Mouse (Mus musculus) C2C12 (cell line): ENCODE results near the gene Wnk1.

Experiments used
- CTCF ChIP-seq: IDR thresholded peaks from one replicate; pipeline ENCODE4 v1.5.1; 2011; ENCODE audit not compliant: control insufficient read depth, insufficient read depth, insufficient read length
- MAX ChIP-seq: IDR thresholded peaks from one replicate; pipeline ENCODE4 v1.6.1; 2011; ENCODE audit warnings: mild to moderate bottlenecking, control low read depth

DNA sequence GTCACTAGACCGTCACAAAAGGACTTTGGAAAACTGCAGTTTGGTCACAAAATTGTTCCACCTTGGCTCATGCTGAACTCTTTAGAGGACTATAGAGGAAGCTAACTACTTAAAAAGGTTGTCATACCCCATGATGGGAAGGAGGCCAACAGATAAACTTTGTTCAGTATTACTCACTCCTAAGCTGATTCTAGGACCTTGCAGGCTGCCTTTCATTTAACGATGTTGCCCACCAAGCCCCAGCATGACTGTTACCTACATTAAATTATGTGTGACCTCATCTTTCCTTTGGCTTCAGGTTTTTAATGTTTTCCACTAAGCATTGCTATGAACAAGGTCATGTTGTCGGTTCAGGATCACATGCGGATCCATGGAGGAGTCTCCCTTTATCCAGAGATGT is 115.9 kb downstream of the Wnk1 start:
- no peak for TF ChIP-seq MAX
- no peak for TF ChIP-seq CTCF
